Mouse (Mus musculus): ENCODE data around the gene Tas1r1. TPM values are rescaled to one million over a fixed set of nuclear protein-coding genes. Genes with fewer than 3 reads are reported as not detected.

The Tas1r1 gene
- polyA plus RNA-seq, 1 experiment, result not detected

DNA sequence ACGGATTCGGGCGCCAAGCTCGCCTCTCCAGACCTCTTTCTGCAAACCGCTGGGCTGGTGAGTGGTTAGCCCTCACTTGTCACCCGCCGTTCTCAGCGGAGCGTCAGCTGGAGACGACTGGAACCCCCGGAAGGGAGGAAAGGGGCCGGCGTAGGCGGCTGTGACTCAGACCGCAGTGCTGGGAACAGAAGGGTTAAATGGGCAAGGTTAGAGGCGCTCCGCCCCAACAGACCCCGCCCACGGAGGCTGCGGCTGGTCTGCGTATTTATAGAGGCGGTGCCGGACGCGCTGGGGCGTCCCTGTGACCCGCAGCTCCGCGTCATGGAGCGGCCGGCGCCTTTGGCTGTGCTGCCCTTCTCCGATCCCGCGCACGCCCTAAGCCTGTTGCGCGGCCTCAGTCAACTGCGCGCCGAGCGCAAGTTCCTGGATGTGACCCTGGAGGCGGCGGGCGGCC lies 29.7 kb downstream of the Tas1r1 start, which contains the start of gene Klhl21:
Klhl21 (plus strand) TSS at position 182 of the 454 bp plus-strand sequence.
- H3K9me3 ChIP-seq (ENCODE audit: control insufficient read depth, low read length), result peaks cover 2% of the 10 kb centered on the region; the same call in 1 of the 2 replicates
- peaks cover 24% of the 10 kb centered on the region for H3K36me3 ChIP-seq (ENCODE audit: control insufficient read depth)
- H3K4me1 ChIP-seq (ENCODE audit: control insufficient read depth), result peaks cover 62% of the 10 kb centered on the region
- H3K4me3 ChIP-seq (replicated peaks), result peak within 1 kb of the TSS; percentile 84
- H3K27me3 ChIP-seq (ENCODE audit: control insufficient read depth), result peaks cover 34% of the 10 kb centered on the region
- TF ChIP-seq GATA1 (IDR thresholded peaks at IDR 0.05; ENCODE audit: low read length), result no peak
- no peak for TF ChIP-seq TAL1 (IDR thresholded peaks at IDR 0.05; ENCODE audit: low read length)

DNA sequence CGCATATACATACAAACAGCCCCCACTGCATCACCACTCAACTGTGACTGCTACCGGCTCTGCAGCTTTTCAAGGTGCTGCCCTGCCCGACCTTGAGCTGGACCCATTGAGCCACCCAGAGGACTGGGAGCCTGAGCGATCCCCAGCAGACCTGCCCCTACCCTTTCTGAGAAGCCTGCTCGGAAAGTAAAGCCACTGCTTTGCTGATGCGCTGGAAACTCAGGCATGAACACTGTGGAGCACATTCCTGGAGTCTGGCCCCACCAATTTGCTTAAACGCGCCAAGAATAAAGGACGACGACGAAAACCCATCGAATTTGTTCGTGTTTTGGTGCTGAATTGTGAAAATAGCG lies 30.2 kb downstream of the Tas1r1 start:
- TF ChIP-seq GATA1 (IDR thresholded peaks at IDR 0.05; ENCODE audit: low read length) (no peak), TAL1 (IDR thresholded peaks at IDR 0.05; ENCODE audit: low read length) (no peak)
- Histone ChIP-seq H3K4me3 (replicated peaks) (peak overlapping the region; percentile 84), H3K4me1 (ENCODE audit: control insufficient read depth) (peaks cover 58% of the 10 kb centered on the region), H3K36me3 (ENCODE audit: control insufficient read depth) (peaks cover 18% of the 10 kb centered on the region), H3K9me3 (ENCODE audit: control insufficient read depth, low read length) (peaks cover 2% of the 10 kb centered on the region; the same call in 1 of the 2 replicates), H3K27me3 (ENCODE audit: control insufficient read depth) (peaks cover 34% of the 10 kb centered on the region)

DNA sequence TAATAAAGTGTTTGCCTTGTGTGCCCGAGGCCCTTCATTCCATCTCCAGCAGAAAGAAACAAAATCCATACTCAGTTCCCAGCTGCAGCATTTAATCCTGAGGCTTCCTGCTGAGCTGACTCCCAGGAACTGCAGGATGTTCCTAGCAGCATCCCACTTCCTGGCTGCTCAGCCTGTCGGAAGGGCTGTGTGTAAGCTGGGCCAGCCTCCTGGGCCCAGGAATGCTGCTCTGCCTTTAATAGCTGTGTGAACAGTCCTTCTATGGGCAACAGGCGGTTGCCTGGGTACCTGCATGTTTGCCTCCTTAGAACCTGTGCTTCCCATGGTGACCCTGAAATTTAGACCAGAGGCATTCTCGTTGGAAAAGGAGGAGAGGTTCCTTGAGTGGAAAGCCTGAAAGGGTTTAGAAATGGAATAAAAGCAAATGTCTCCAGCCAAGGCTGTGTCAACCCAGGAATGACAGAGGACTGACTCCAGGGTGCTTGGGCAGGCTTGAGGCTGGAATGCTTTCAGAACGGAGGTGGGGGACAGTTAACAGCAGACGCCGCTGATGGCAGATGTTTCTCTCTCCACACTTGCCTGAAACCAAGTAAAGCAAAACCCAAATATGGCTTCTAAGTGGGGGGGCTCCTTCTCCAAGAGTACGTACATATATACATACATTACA lies 30.8 kb downstream of the Tas1r1 start:
- Histone ChIP-seq H3K4me3 (replicated peaks) (peak overlapping the region; percentile 84), H3K27me3 (ENCODE audit: control insufficient read depth) (peaks cover 34% of the 10 kb centered on the region), H3K36me3 (ENCODE audit: control insufficient read depth) (peaks cover 13% of the 10 kb centered on the region), H3K4me1 (ENCODE audit: control insufficient read depth) (peaks cover 53% of the 10 kb centered on the region), H3K9me3 (ENCODE audit: control insufficient read depth, low read length) (peaks cover 2% of the 10 kb centered on the region; the same call in 1 of the 2 replicates)
- TF ChIP-seq TAL1 (IDR thresholded peaks at IDR 0.05; ENCODE audit: low read length) (no peak), GATA1 (IDR thresholded peaks at IDR 0.05; ENCODE audit: low read length) (no peak)

GRCm38 (mm10) chr4:152006812-152007211 lies 31.6 kb downstream of the Tas1r1 start:
- H3K36me3 ChIP-seq (ENCODE audit: control insufficient read depth), result peaks cover 5% of the 10 kb centered on the region
- no peak overlapping the region for H3K4me3 ChIP-seq (replicated peaks)
- TF ChIP-seq GATA1 (IDR thresholded peaks at IDR 0.05; ENCODE audit: low read length) (no peak), TAL1 (IDR thresholded peaks at IDR 0.05; ENCODE audit: low read length) (no peak)
- H3K27me3 ChIP-seq (ENCODE audit: control insufficient read depth), result peaks cover 34% of the 10 kb centered on the region
- H3K4me1 ChIP-seq (ENCODE audit: control insufficient read depth), result peaks cover 45% of the 10 kb centered on the region
- H3K9me3 ChIP-seq (ENCODE audit: control insufficient read depth, low read length), result peaks cover 2% of the 10 kb centered on the region; the same call in 1 of the 2 replicates

- Histone ChIP-seq H3K9me3 (ENCODE audit: control insufficient read depth, low read length) (peaks cover 2% of the 10 kb centered on the region; the same call in 1 of the 2 replicates), H3K36me3 (ENCODE audit: control insufficient read depth) (no peaks in the 10 kb centered on the region), H3K4me1 (ENCODE audit: control insufficient read depth) (peaks cover 39% of the 10 kb centered on the region), H3K27me3 (ENCODE audit: control insufficient read depth) (peaks cover 34% of the 10 kb centered on the region), H3K4me3 (replicated peaks) (no peak overlapping the region)
- no peak for TF ChIP-seq TAL1 (IDR thresholded peaks at IDR 0.05; ENCODE audit: low read length)
- TF ChIP-seq GATA1 (IDR thresholded peaks at IDR 0.05; ENCODE audit: low read length), result no peak
Observed at GRCm38 (mm10) chr4:152006137-152006536, 32.2 kb downstream of the Tas1r1 start.

DNA sequence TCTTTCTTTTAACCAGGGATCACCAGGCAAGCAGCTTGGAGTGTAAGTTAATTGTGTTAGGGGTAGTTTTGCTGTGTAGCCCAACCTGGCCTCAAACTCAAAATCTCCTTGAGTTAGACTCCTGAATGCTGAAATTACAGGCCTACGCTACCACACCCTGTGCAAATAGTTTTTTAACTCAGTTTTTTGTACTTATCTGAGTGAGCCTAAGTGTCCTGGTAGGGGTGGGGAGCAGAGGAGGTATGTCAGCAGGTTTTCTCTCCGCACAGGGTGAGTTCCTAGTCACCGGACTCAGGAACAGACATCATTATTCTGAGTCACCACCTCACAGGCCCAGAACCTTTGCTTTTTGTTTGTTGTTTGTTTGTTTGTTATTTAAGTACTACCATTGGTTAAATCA lies 36.3 kb downstream of the Tas1r1 start:
- peaks cover 9% of the 10 kb centered on the region for H3K27me3 ChIP-seq (ENCODE audit: control insufficient read depth)
- peaks cover 2% of the 10 kb centered on the region; the same call in 1 of the 2 replicates for H3K36me3 ChIP-seq (ENCODE audit: control insufficient read depth)
- H3K4me3 ChIP-seq (replicated peaks), result no peak overlapping the region
- peaks cover 21% of the 10 kb centered on the region for H3K4me1 ChIP-seq (ENCODE audit: control insufficient read depth)
- TF ChIP-seq TAL1 (IDR thresholded peaks at IDR 0.05; ENCODE audit: low read length) (no peak), GATA1 (IDR thresholded peaks at IDR 0.05; ENCODE audit: low read length) (no peak)
- H3K9me3 ChIP-seq (ENCODE audit: control insufficient read depth, low read length), result peaks cover 2% of the 10 kb centered on the region; the same call in 1 of the 2 replicates

DNA sequence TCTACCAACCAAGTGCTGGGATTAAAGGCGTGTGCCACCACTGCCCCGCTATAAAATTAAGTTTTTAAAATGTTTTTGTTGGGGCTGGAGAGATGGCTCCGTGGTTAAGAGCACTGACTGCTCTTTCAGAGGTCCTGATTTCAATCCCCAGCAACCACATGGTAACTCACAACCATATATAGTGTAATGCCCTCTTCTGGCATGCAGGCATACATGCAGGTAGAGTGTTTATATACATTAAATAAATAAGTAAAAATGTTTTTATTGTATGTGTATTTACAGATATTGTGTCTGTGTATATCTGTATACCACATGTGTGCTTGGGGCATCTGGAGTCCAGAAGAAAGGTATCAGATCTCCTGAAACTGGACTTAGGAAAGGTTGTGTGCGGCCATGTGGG lies 37.0 kb downstream of the Tas1r1 start:
- Histone ChIP-seq H3K4me3 (replicated peaks) (no peak overlapping the region), H3K36me3 (ENCODE audit: control insufficient read depth) (peaks cover 2% of the 10 kb centered on the region; the same call in 1 of the 2 replicates), H3K9me3 (ENCODE audit: control insufficient read depth, low read length) (peaks cover 2% of the 10 kb centered on the region; the same call in 1 of the 2 replicates)

DNA sequence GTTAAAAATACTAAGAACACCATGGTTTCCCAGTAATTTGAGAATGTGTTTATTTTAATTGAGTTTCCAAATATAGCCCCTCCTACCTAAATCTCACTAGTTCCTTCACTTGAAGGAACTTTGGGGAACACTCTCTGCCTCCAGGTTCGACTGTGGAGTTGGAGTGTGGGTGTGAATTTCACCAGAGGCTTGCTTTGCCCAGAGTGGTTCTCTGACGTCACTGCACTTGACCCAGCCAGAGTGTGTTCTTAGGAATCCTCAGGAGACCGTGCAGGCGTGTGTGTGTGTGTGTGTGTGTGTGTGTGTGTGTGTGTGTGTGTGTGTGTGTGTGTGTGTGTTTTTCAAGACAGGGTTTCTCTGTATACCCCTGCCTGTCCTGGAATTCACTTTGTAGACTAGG lies 37.5 kb downstream of the Tas1r1 start:
- H3K36me3 ChIP-seq (ENCODE audit: control insufficient read depth), result peaks cover 2% of the 10 kb centered on the region; the same call in 1 of the 2 replicates
- no peak overlapping the region for H3K4me3 ChIP-seq (replicated peaks)
- peaks cover 2% of the 10 kb centered on the region; the same call in 1 of the 2 replicates for H3K9me3 ChIP-seq (ENCODE audit: control insufficient read depth, low read length)
- TF ChIP-seq TAL1 (IDR thresholded peaks at IDR 0.05; ENCODE audit: low read length) (no peak), GATA1 (IDR thresholded peaks at IDR 0.05; ENCODE audit: low read length) (no peak)
- no peaks in the 10 kb centered on the region; the same call in 1 of the 2 replicates for H3K27me3 ChIP-seq (ENCODE audit: control insufficient read depth)
- peaks cover 23% of the 10 kb centered on the region for H3K4me1 ChIP-seq (ENCODE audit: control insufficient read depth)

More for the DNA sequence above, 37.0 kb downstream of the Tas1r1 start:
- peaks cover 22% of the 10 kb centered on the region for H3K4me1 ChIP-seq (ENCODE audit: control insufficient read depth)
- peaks cover 1% of the 10 kb centered on the region for H3K27me3 ChIP-seq (ENCODE audit: control insufficient read depth)
- TF ChIP-seq TAL1 (IDR thresholded peaks at IDR 0.05; ENCODE audit: low read length) (no peak), GATA1 (IDR thresholded peaks at IDR 0.05; ENCODE audit: low read length) (no peak)

- Histone ChIP-seq H3K4me1 (ENCODE audit: control insufficient read depth) (peaks cover 35% of the 10 kb centered on the region), H3K9me3 (ENCODE audit: control insufficient read depth, low read length) (no peaks in the 10 kb centered on the region; the same call in 1 of the 2 replicates), H3K27me3 (ENCODE audit: control insufficient read depth) (peaks cover 11% of the 10 kb centered on the region), H3K36me3 (ENCODE audit: control insufficient read depth) (peaks cover 2% of the 10 kb centered on the region; the same call in 1 of the 2 replicates), H3K4me3 (replicated peaks) (no peak overlapping the region)
- TF ChIP-seq GATA1 (IDR thresholded peaks at IDR 0.05; ENCODE audit: low read length) (no peak), TAL1 (IDR thresholded peaks at IDR 0.05; ENCODE audit: low read length) (no peak)
Observed at GRCm38 (mm10) chr4:151999481-151999880, 38.9 kb downstream of the Tas1r1 start.

Measured in erythroblast, embryonic 14.5 days (primary cell).